ENCODE assay signal across 23 mouse cellular contexts in the genomic region with DNA sequence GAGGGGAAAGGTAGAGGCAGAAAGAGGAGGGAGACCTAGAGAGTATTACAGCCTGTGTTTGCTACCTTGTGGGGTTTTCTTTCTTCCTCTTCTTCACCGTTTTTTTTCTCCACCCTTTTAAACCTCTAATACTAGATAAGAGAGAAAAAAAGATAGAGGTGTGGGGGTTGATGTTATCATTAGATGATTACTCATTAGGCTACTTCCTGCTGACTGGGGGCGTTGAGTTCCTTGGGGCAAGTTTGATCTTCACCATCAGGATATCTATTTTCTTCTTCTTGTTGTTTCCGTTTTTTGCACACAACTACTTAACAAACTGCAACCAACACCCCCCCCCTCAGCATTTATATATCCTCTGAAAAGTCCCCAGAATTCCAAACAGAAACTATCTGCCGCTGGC.
"Had no signal": no experiment of that assay in that cellular context is flagged by ENCODE, and none has a peak within 500 bp of the region (broad histone marks: within the 10 kb centered on the region; RNA-seq: fewer than 3 reads in every experiment).

No protein-coding gene starts in this region.

- H3K9me3 ChIP-seq: heart, embryonic 10.5 days; hindbrain, embryonic 10.5 days; hindbrain, embryonic 12.5 days; intestine, embryonic 15.5 days; limb, embryonic 10.5 days; limb, embryonic 12.5 days; liver, embryonic 12.5 days had no signal

- H3K4me3 ChIP-seq: gastrocnemius, adult 2 months; heart, embryonic 10.5 days; heart, embryonic 12.5 days; hindbrain, embryonic 10.5 days; hindbrain, embryonic 12.5 days; intestine, embryonic 15.5 days; layer of hippocampus, adult 2 months; limb, embryonic 10.5 days; limb, embryonic 12.5 days; liver, embryonic 12.5 days had no signal

- ATAC-seq: hindbrain, embryonic 16.5 days; intestine, embryonic 15.5 days; intestine, postnatal 0 days; liver, embryonic 12.5 days had no signal

- H3K4me1 ChIP-seq: heart, embryonic 10.5 days; heart, embryonic 12.5 days; hindbrain, embryonic 10.5 days; hindbrain, embryonic 12.5 days; limb, embryonic 10.5 days; limb, embryonic 12.5 days; liver, embryonic 12.5 days had no signal

- H3K27me3 ChIP-seq: heart, embryonic 12.5 days; hindbrain, embryonic 12.5 days; intestine, embryonic 15.5 days; limb, embryonic 12.5 days; liver, embryonic 12.5 days had no signal

- DNase-seq: gastrocnemius, adult 2 months; gastrocnemius, postnatal 10 days; gastrocnemius, postnatal 25 days; heart, adult 18-20 months; heart, postnatal 10 days; heart, postnatal 4 days; kidney, adult 18-20 months; kidney, adult 8-10 months; kidney, postnatal 10 days; kidney, postnatal 25 days; kidney, postnatal 4 days; layer of hippocampus, postnatal 36 days had no signal

- H3K36me3 ChIP-seq: heart, embryonic 10.5 days; heart, embryonic 12.5 days; hindbrain, embryonic 10.5 days; hindbrain, embryonic 12.5 days; intestine, embryonic 15.5 days; limb, embryonic 10.5 days; limb, embryonic 12.5 days; liver, embryonic 12.5 days had no signal
